Mouse (Mus musculus): ENCODE results near the gene Metap1d. TPM values are rescaled to one million over a fixed set of nuclear protein-coding genes. Genes with fewer than 3 reads are reported as not detected.

Metap1d gene
- polyA plus RNA-seq, 1 experiment from 2014 or later = 13.5 TPM

DNA sequence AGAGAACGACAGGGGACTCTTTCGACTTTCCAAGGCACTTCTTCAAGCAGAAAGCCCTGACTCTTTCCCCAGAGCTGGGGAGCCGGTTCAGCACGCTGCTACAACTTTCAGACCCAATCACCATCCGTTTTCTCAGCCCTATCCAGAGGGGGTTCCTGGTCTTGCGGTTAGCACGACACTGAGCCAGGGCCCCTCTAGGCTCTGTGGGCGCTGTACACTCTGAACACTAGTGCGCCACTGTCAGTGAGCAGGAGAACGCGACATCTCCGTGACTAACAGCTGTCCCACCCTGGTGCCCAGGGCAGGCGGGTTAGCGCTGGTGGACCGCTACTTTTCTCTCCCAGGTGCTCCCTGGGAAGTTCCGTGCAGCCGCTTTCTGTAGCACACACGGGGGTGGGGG, 98.6 kb downstream of the Metap1d start:
- no peaks in the 10 kb centered on the region for H3K9me3 ChIP-seq (ENCODE audit: control insufficient read depth)
- ATAC-seq = no peak
- H3K27ac ChIP-seq (ENCODE audit: low read depth, low read length) = no peak overlapping the region
- under 1% methylated on average over 18 of the region's 18 CpGs for WGBS
- no peak overlapping the region for H3K9ac ChIP-seq (ENCODE audit: low read depth, low read length)
- peaks cover 70% of the 10 kb centered on the region for H3K27me3 ChIP-seq (replicated peaks; ENCODE audit: control insufficient read depth, insufficient read depth, low read length)
- no peak overlapping the region for H3K4me2 ChIP-seq (replicated peaks; ENCODE audit: low read depth)
- no peak overlapping the region for H3K4me3 ChIP-seq (ENCODE audit: low read depth, low read length)
- no peaks in the 10 kb centered on the region for H3K4me1 ChIP-seq (replicated peaks; ENCODE audit: control insufficient read depth, insufficient read depth, low read length)
- H3K36me3 ChIP-seq (ENCODE audit: control insufficient read depth, insufficient read depth) = no peaks in the 10 kb centered on the region
- no peak for TF ChIP-seq CTCF (IDR thresholded peaks at IDR 0.05; ENCODE audit: low read depth)

DNA sequence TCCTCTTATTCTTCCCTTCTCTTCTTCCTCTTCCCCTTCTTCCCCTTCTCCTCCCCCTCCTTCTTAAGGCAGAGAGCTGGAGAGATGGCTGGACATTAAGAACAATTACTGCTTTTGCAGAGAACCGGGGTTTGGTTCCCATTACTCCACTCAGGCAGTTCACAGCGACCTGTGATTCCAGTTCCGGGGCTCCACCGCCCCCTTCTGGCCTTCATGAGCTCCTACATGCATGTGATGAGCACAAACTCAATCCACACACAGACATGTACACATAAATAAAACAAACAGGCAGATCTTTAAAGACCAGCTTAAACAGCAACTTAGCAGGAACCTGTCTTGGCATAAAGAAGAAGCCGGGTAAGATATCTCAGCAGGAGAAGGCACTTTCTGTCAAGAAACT, 103.0 kb downstream of the Metap1d start:
- H3K27me3 ChIP-seq (replicated peaks; ENCODE audit: control insufficient read depth, insufficient read depth, low read length) = peaks cover 33% of the 10 kb centered on the region
- TF ChIP-seq CTCF (IDR thresholded peaks at IDR 0.05; ENCODE audit: low read depth) = no peak
- no peaks in the 10 kb centered on the region for H3K9me3 ChIP-seq (ENCODE audit: control insufficient read depth)
- 64% methylated on average over 5 of the region's 5 CpGs for WGBS
- no peak for ATAC-seq
- H3K9ac ChIP-seq (ENCODE audit: low read depth, low read length) = no peak overlapping the region
- no peak overlapping the region for H3K4me2 ChIP-seq (replicated peaks; ENCODE audit: low read depth)
- H3K36me3 ChIP-seq (ENCODE audit: control insufficient read depth, insufficient read depth) = no peaks in the 10 kb centered on the region
- H3K4me1 ChIP-seq (replicated peaks; ENCODE audit: control insufficient read depth, insufficient read depth, low read length) = no peaks in the 10 kb centered on the region
- no peak overlapping the region for H3K27ac ChIP-seq (ENCODE audit: low read depth, low read length)
- no peak overlapping the region for H3K4me3 ChIP-seq (ENCODE audit: low read depth, low read length)

DNA sequence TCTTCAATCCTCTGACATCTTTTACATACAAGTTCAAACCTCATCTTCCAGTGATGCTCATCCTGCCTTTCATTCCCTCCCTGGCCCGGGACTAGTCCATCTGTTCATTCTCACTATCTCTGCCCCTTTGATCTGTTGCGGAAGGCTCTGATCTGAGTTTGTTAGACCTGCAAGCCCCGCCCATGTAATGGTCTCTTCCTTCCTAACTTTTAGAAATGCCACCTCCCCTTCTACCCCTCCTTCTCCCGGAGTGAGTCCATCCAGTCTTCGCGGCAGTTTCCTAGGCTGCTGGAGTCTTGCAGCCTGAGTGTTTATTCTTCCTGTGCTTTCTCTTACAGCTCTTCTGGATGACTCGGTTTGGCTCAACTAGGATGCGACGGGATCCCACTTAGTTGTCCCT, 113.4 kb downstream of the Metap1d start:
- no peak overlapping the region for H3K9ac ChIP-seq (ENCODE audit: low read depth, low read length)
- no peak for TF ChIP-seq CTCF (IDR thresholded peaks at IDR 0.05; ENCODE audit: low read depth)
- H3K4me2 ChIP-seq (replicated peaks; ENCODE audit: low read depth) = no peak overlapping the region
- no peak overlapping the region for H3K4me3 ChIP-seq (ENCODE audit: low read depth, low read length)
- H3K4me1 ChIP-seq (replicated peaks; ENCODE audit: control insufficient read depth, insufficient read depth, low read length) = no peaks in the 10 kb centered on the region
- H3K9me3 ChIP-seq (ENCODE audit: control insufficient read depth) = no peaks in the 10 kb centered on the region
- no peak overlapping the region for H3K27ac ChIP-seq (ENCODE audit: low read depth, low read length)
- H3K36me3 ChIP-seq (ENCODE audit: control insufficient read depth, insufficient read depth) = no peaks in the 10 kb centered on the region
- 68% methylated on average over 9 of the region's 9 CpGs for WGBS
- ATAC-seq = no peak
- H3K27me3 ChIP-seq (replicated peaks; ENCODE audit: control insufficient read depth, insufficient read depth, low read length) = no peaks in the 10 kb centered on the region

DNA sequence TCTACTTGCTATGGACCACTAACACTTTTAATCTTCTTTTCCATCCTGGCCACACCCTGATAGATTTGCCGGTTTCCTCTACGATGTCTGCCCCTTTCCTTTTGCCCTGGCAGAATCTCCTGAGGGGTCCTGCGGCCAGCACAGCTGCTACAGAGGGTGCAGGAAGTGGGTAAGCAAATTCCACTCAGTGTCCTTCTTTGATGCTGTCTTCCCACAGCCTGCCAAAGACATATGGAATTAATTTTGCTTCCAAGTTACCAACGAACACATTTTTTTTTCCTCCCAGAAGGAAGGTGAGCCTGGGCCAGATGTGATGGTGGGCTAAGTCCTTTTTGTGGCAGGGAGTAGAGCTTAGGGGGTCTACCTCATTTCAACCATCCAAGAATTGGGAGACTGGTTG, 120.7 kb downstream of the Metap1d start:
- WGBS = 59% methylated on average over 4 of the region's 4 CpGs
- ATAC-seq = no peak

More for the DNA sequence above, 120.7 kb downstream of the Metap1d start:
- no peak overlapping the region for H3K4me2 ChIP-seq (replicated peaks; ENCODE audit: low read depth)
- H3K4me1 ChIP-seq (replicated peaks; ENCODE audit: control insufficient read depth, insufficient read depth, low read length) = no peaks in the 10 kb centered on the region
- no peak overlapping the region for H3K4me3 ChIP-seq (ENCODE audit: low read depth, low read length)
- no peak overlapping the region for H3K27ac ChIP-seq (ENCODE audit: low read depth, low read length)
- no peaks in the 10 kb centered on the region for H3K27me3 ChIP-seq (replicated peaks; ENCODE audit: control insufficient read depth, insufficient read depth, low read length)
- no peaks in the 10 kb centered on the region for H3K36me3 ChIP-seq (ENCODE audit: control insufficient read depth, insufficient read depth)
- H3K9ac ChIP-seq (ENCODE audit: low read depth, low read length) = no peak overlapping the region
- TF ChIP-seq CTCF (IDR thresholded peaks at IDR 0.05; ENCODE audit: low read depth) = no peak
- H3K9me3 ChIP-seq (ENCODE audit: control insufficient read depth) = no peaks in the 10 kb centered on the region

Other genes with a start within 250 kb of the Metap1d start
- gene Dync1i2, start 241.6 kb upstream of the Metap1d start, polyA plus RNA-seq (2015; fragmentation: Nextera tagmentation; extraction: Ambion mirVana) = 55.2 and 59.2 TPM in 2 replicates
- gene Slc25a12, start 85.5 kb upstream of the Metap1d start, polyA plus RNA-seq (2015; fragmentation: Nextera tagmentation; extraction: Ambion mirVana) = 14.7 and 14.9 TPM in 2 replicates
- 39.4 and 39.6 TPM in 2 replicates for gene Hat1, start 64.3 kb upstream of the Metap1d start, polyA plus RNA-seq (2015; fragmentation: Nextera tagmentation; extraction: Ambion mirVana)
- 1.5 and 1.8 TPM in 2 replicates for gene Dlx1, start 74.8 kb downstream of the Metap1d start, polyA plus RNA-seq (2015; fragmentation: Nextera tagmentation; extraction: Ambion mirVana)
- gene Dlx2, start 93.5 kb downstream of the Metap1d start, polyA plus RNA-seq (2015; fragmentation: Nextera tagmentation; extraction: Ambion mirVana) = 1.0 and 1.3 TPM in 2 replicates